Mouse (Mus musculus): Measurements from ENCODE around the gene Serpinb6b.

DNA sequence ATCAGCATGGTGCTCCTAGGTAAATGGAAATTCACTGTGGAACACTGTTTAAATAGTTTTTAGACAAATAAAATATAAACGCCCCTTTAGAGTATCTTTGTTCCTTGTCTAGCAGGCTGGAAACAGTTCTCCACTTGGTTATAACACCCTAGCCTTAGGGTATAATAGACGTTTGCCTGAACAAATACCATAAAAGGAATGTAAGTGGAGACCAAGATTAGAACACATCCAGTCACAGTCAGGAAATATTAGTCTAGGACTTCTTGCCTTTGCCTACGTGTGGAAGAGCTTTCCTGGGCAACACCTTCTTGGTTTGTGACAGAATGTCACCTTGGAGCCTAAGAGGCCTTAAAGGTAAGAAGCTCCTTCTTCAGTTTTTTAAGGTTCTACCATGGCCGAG, 8.5 kb upstream of the Serpinb6b start:
- TF ChIP-seq POLR2A (IDR thresholded peaks at IDR 0.05; ENCODE audit: insufficient read length, low read depth) (no peak), MYOG (IDR thresholded peaks at IDR 0.05; ENCODE audit: control insufficient read depth in 1 of 3, insufficient read depth in 1 of 3, insufficient read length in 2 of 3, low read depth in 2 of 3) (no peak), USF1 (IDR thresholded peaks at IDR 0.05; ENCODE audit: low read depth) (no peak), POLR2AphosphoS2 (IDR thresholded peaks at IDR 0.05; ENCODE audit: insufficient read length, low read depth) (no peak), TCF12 (IDR thresholded peaks at IDR 0.05; ENCODE audit: insufficient read depth, poor library complexity, severe bottlenecking) (no peak), CEBPB (IDR thresholded peaks at IDR 0.05; ENCODE audit: insufficient read depth, poor library complexity, severe bottlenecking) (no peak), E2F4 (IDR thresholded peaks at IDR 0.05; ENCODE audit: insufficient read depth) (no peak), REST (IDR thresholded peaks at IDR 0.05; ENCODE audit: insufficient read depth, insufficient read length) (no peak), MAX (IDR thresholded peaks at IDR 0.05; ENCODE audit: low read depth) (no peak), MYOD1 (IDR thresholded peaks at IDR 0.05; ENCODE audit: control insufficient read depth in 1 of 3, insufficient read length in 2 of 3, low read depth in 2 of 3) (no peak), TCF3 (IDR thresholded peaks at IDR 0.05; ENCODE audit: insufficient read length, low read depth) (no peak), SRF (IDR thresholded peaks at IDR 0.05; ENCODE audit: control insufficient read depth, insufficient read length, low read depth) (no peak)

Data from myocyte (in vitro differentiated cells).